Mouse (Mus musculus): ENCODE measurements around the gene Tsen15. TPM values are rescaled to one million over a fixed set of nuclear protein-coding genes. Genes with fewer than 3 reads are reported as not detected.

Gene Tsen15
- 26.4 TPM for polyA plus RNA-seq (2012; fragmentation: generic; extraction: Trizol)

DNA sequence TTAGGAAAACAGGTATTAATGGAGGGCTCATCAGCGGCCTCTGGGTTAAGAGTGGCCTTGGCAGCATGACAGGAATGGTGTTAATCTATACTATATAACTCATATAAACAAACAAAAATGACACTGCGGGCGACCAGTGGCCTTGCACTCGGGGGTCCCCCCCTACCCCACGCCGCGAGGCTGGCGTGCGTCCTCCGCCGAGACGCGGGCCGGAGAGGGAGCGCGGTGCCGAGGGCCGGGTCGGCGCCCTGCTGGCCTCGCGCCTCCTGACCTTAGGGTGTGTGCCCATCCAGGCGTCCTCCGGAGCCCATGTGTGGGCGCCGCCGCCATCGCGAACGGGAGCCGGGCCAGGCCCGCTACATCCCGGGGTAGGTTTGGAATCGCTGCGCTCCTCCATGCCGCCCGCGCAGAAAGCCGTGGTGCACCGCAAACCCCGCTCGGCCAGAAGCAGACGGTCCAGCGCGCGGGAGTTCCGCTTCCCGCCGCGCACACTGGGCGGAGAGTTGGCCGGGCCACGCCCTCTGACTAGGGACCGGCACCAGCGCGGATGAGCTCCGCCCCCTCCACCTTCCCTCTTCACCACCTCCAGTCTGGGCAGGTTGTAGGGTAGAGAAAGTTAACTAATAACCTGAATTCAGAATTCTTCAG, at the start of gene Tsen15:
Gene Tsen15, minus strand, starts transcription at position 501 of the 648 bp plus-strand sequence.
- TF ChIP-seq REST (IDR thresholded peaks at IDR 0.05; ENCODE audit: insufficient read depth, insufficient read length): no peak
- TF ChIP-seq POLR2A (IDR thresholded peaks at IDR 0.05; ENCODE audit: insufficient read length, low read depth): peak; percentile 59
- no peak for TF ChIP-seq POLR2AphosphoS2 (IDR thresholded peaks at IDR 0.05; ENCODE audit: insufficient read length, low read depth)
- TF ChIP-seq SRF (IDR thresholded peaks at IDR 0.05; ENCODE audit: control insufficient read depth, insufficient read length, low read depth): no peak
- no peak for TF ChIP-seq MAX (IDR thresholded peaks at IDR 0.05; ENCODE audit: low read depth)
- no peak for TF ChIP-seq MYOD1 (IDR thresholded peaks at IDR 0.05; ENCODE audit: control insufficient read depth in 1 of 3, insufficient read length in 2 of 3, low read depth in 2 of 3)
- no peak for TF ChIP-seq TCF3 (IDR thresholded peaks at IDR 0.05; ENCODE audit: insufficient read length, low read depth)
- no peak for TF ChIP-seq CEBPB (IDR thresholded peaks at IDR 0.05; ENCODE audit: insufficient read depth, poor library complexity, severe bottlenecking)
- no peak for TF ChIP-seq TCF12 (IDR thresholded peaks at IDR 0.05; ENCODE audit: insufficient read depth, poor library complexity, severe bottlenecking)
- TF ChIP-seq MYOG (IDR thresholded peaks at IDR 0.05; ENCODE audit: control insufficient read depth in 1 of 3, insufficient read depth in 1 of 3, insufficient read length in 2 of 3, low read depth in 2 of 3): peak in 1 of 3 experiments; percentile 35
- TF ChIP-seq E2F4 (IDR thresholded peaks at IDR 0.05; ENCODE audit: insufficient read depth): peak; percentile 68
- H3K4me2 ChIP-seq (ENCODE audit: low read depth): peak within 1 kb of the TSS; percentile 77
- peak within 1 kb of the TSS; percentile 23 for H3K4me3 ChIP-seq
- H3K36me3 ChIP-seq (ENCODE audit: control insufficient read depth, insufficient read depth): no peaks in the 10 kb centered on the region
- no peaks in the 10 kb centered on the region for H3K79me2 ChIP-seq (ENCODE audit: control insufficient read depth, insufficient read depth)
- H3K27me3 ChIP-seq (ENCODE audit: control insufficient read depth, insufficient read depth, insufficient read length): no peaks in the 10 kb centered on the region
- peak within 1 kb of the TSS; percentile 78 for H3ac ChIP-seq (ENCODE audit: control insufficient read depth, insufficient read length)

DNA sequence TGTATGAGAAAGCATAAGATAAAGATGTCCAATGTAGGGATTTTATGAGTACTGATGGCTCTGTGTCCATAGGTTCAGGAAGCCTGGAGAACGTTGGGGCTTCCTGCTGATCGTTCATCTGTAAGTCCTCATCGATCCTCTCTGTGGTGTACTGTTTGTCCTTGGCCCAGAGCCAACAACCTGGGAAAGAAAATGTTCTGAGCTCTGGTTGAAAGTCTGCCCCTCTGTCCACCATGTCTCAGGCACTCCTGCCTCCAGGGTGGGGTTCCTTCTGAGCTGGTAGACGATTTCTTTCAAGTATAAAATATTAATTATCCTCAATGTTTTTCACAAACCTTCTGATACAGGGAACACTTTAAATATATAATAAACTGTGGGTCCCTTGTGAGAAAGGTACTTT, 47.7 kb upstream of the Tsen15 start:
- Histone ChIP-seq H3K4me2 (ENCODE audit: low read depth) (no peak overlapping the region), H3K4me3 (no peak overlapping the region), H3K79me2 (ENCODE audit: control insufficient read depth, insufficient read depth) (no peaks in the 10 kb centered on the region), H3K27me3 (ENCODE audit: control insufficient read depth, insufficient read depth, insufficient read length) (peaks cover 13% of the 10 kb centered on the region), H3ac (ENCODE audit: control insufficient read depth, insufficient read length) (no peak overlapping the region), H3K36me3 (ENCODE audit: control insufficient read depth, insufficient read depth) (no peaks in the 10 kb centered on the region)
- TF ChIP-seq USF1 (IDR thresholded peaks at IDR 0.05; ENCODE audit: low read depth) (no peak), POLR2A (IDR thresholded peaks at IDR 0.05; ENCODE audit: insufficient read length, low read depth) (no peak), E2F4 (IDR thresholded peaks at IDR 0.05; ENCODE audit: insufficient read depth) (no peak), REST (IDR thresholded peaks at IDR 0.05; ENCODE audit: insufficient read depth, insufficient read length) (no peak), POLR2AphosphoS2 (IDR thresholded peaks at IDR 0.05; ENCODE audit: insufficient read length, low read depth) (no peak), SRF (IDR thresholded peaks at IDR 0.05; ENCODE audit: control insufficient read depth, insufficient read length, low read depth) (no peak), MAX (IDR thresholded peaks at IDR 0.05; ENCODE audit: low read depth) (no peak), MYOG (IDR thresholded peaks at IDR 0.05; ENCODE audit: control insufficient read depth in 1 of 3, insufficient read depth in 1 of 3, insufficient read length in 2 of 3, low read depth in 2 of 3) (no peak), TCF12 (IDR thresholded peaks at IDR 0.05; ENCODE audit: insufficient read depth, poor library complexity, severe bottlenecking) (no peak), TCF3 (IDR thresholded peaks at IDR 0.05; ENCODE audit: insufficient read length, low read depth) (no peak), CEBPB (IDR thresholded peaks at IDR 0.05; ENCODE audit: insufficient read depth, poor library complexity, severe bottlenecking) (no peak), MYOD1 (IDR thresholded peaks at IDR 0.05; ENCODE audit: control insufficient read depth in 1 of 3, insufficient read length in 2 of 3, low read depth in 2 of 3) (no peak)

DNA sequence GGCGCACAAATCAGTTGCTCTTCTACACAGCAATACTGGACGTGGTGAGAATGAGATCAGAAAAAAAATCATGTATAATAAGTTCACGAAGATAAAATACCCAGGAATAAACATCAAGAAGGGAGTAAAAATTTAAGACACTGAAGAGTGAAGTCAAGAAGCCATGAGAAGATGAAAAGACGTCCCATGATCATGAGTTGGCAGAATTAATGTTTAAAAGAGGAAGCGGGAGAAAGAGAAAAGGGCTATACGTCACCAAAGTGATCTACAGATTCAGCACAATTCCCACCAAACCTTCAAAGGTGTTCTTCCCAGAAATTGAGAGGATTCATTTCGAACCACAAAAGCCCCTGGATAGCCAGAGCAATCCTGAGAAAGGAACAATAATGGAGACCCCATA, 43.3 kb upstream of the Tsen15 start:
- TF ChIP-seq MYOD1 (IDR thresholded peaks at IDR 0.05; ENCODE audit: control insufficient read depth in 1 of 3, insufficient read length in 2 of 3, low read depth in 2 of 3) (no peak), MYOG (IDR thresholded peaks at IDR 0.05; ENCODE audit: control insufficient read depth in 1 of 3, insufficient read depth in 1 of 3, insufficient read length in 2 of 3, low read depth in 2 of 3) (no peak), POLR2AphosphoS2 (IDR thresholded peaks at IDR 0.05; ENCODE audit: insufficient read length, low read depth) (no peak), TCF12 (IDR thresholded peaks at IDR 0.05; ENCODE audit: insufficient read depth, poor library complexity, severe bottlenecking) (no peak), CEBPB (IDR thresholded peaks at IDR 0.05; ENCODE audit: insufficient read depth, poor library complexity, severe bottlenecking) (no peak)
- peaks cover 20% of the 10 kb centered on the region for H3K27me3 ChIP-seq (ENCODE audit: control insufficient read depth, insufficient read depth, insufficient read length)
- H3K36me3 ChIP-seq (ENCODE audit: control insufficient read depth, insufficient read depth): no peaks in the 10 kb centered on the region
- H3K4me3 ChIP-seq: no peak overlapping the region
- H3K79me2 ChIP-seq (ENCODE audit: control insufficient read depth, insufficient read depth): no peaks in the 10 kb centered on the region
- no peak overlapping the region for H3K4me2 ChIP-seq (ENCODE audit: low read depth)
- H3ac ChIP-seq (ENCODE audit: control insufficient read depth, insufficient read length): no peak overlapping the region

GRCm38 (mm10) chr1:152427912-152428581, 41.6 kb upstream of the Tsen15 start:
- Histone ChIP-seq H3K36me3 (ENCODE audit: control insufficient read depth, insufficient read depth) (no peaks in the 10 kb centered on the region), H3K27me3 (ENCODE audit: control insufficient read depth, insufficient read depth, insufficient read length) (peaks cover 14% of the 10 kb centered on the region), H3K4me2 (ENCODE audit: low read depth) (no peak overlapping the region), H3K4me3 (no peak overlapping the region), H3K79me2 (ENCODE audit: control insufficient read depth, insufficient read depth) (no peaks in the 10 kb centered on the region), H3ac (ENCODE audit: control insufficient read depth, insufficient read length) (no peak overlapping the region)
- TF ChIP-seq POLR2AphosphoS2 (IDR thresholded peaks at IDR 0.05; ENCODE audit: insufficient read length, low read depth) (no peak), REST (IDR thresholded peaks at IDR 0.05; ENCODE audit: insufficient read depth, insufficient read length) (no peak), MYOG (IDR thresholded peaks at IDR 0.05; ENCODE audit: control insufficient read depth in 1 of 3, insufficient read depth in 1 of 3, insufficient read length in 2 of 3, low read depth in 2 of 3) (no peak), MYOD1 (IDR thresholded peaks at IDR 0.05; ENCODE audit: control insufficient read depth in 1 of 3, insufficient read length in 2 of 3, low read depth in 2 of 3) (no peak), E2F4 (IDR thresholded peaks at IDR 0.05; ENCODE audit: insufficient read depth) (no peak), POLR2A (IDR thresholded peaks at IDR 0.05; ENCODE audit: insufficient read length, low read depth) (no peak), CEBPB (IDR thresholded peaks at IDR 0.05; ENCODE audit: insufficient read depth, poor library complexity, severe bottlenecking) (no peak), TCF12 (IDR thresholded peaks at IDR 0.05; ENCODE audit: insufficient read depth, poor library complexity, severe bottlenecking) (no peak), SRF (IDR thresholded peaks at IDR 0.05; ENCODE audit: control insufficient read depth, insufficient read length, low read depth) (no peak), TCF3 (IDR thresholded peaks at IDR 0.05; ENCODE audit: insufficient read length, low read depth) (no peak), MAX (IDR thresholded peaks at IDR 0.05; ENCODE audit: low read depth) (no peak), USF1 (IDR thresholded peaks at IDR 0.05; ENCODE audit: low read depth) (no peak)
